Mouse (Mus musculus): Measurements from ENCODE around the gene Vps4b. TPM values are rescaled to one million over a fixed set of nuclear protein-coding genes. Genes with fewer than 3 reads are reported as not detected.

The Vps4b gene
- total and polyA plus RNA-seq, 2 experiments: 10.5 to 37.8 TPM

DNA sequence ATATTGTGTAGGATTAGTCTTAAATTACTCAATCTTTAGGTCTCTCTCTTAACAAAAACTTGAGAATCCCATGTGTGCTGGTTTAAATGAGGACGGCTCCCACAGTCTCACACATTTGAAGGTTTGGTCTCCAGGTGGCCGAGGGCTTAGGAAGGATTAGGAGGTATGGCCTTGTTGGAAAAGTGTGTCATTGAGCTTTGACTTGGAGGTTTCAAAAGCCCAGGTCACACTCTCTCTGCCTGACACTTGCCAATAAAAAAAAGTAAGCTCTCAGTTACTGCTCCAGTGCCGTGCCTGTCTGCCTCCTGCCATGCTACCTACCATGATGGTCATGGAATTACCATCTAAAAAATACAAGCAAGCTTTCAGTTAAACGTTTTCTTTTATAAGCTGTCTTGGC is 21.6 kb downstream of the Vps4b start:
- Histone ChIP-seq H3K4me1 (ENCODE audit: control insufficient read depth, insufficient read depth, low read length) (peaks cover 6% of the 10 kb centered on the region; the same call in 1 of the 2 replicates), H3K4me3 (ENCODE audit: insufficient read depth, low read depth, low read length) (no peak overlapping the region), H3K27ac (replicated peaks; ENCODE audit: insufficient read depth, low read depth, low read length) (peak overlapping the region; percentile 31; the same call in 1 of the 2 replicates), H3K9ac (ENCODE audit: low read depth, low read length) (no peak overlapping the region), H3K79me2 (ENCODE audit: control insufficient read depth, insufficient read depth, low read length) (no peaks in the 10 kb centered on the region), H3K36me3 (ENCODE audit: control insufficient read depth, insufficient read depth, low read length) (peaks cover 52% of the 10 kb centered on the region), H3K27me3 (ENCODE audit: control insufficient read depth, insufficient read depth, low read length) (no peaks in the 10 kb centered on the region)
- TF ChIP-seq POLR2A (IDR thresholded peaks at IDR 0.05; ENCODE audit: extremely low read depth, insufficient read depth, low read length): no peak
- TF ChIP-seq CTCF (IDR thresholded peaks at IDR 0.05; ENCODE audit: low read depth, low read length): no peak
- WGBS: 43% methylated on average over 4 of the region's 4 CpGs
- peak; percentile 89 for DNase-seq (ENCODE audit: extremely low read depth, low read depth, low spot score)

DNA sequence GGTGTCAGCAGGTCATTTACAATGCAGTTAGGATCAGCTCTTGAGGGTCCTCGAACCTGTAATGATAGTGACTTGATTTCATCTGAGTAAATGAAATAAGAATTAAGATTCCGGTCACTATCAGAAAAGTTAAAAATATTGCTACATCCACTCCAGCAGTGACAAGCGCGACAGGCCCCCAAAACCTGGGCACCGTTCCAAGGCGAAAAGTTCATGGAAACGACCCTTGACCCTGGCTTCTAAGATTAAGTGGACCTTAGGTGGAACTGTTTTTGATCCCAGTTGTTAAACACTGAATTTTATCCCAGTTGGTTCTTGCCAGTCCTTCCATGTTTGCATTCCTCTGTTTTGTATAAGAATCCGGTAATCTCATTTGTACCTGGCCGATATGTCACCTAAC is 22.4 kb downstream of the Vps4b start:
- Histone ChIP-seq H3K79me2 (ENCODE audit: control insufficient read depth, insufficient read depth, low read length) (no peaks in the 10 kb centered on the region), H3K27ac (replicated peaks; ENCODE audit: insufficient read depth, low read depth, low read length) (peak overlapping the region; percentile 42; the same call in 1 of the 2 replicates), H3K4me1 (ENCODE audit: control insufficient read depth, insufficient read depth, low read length) (peaks cover 6% of the 10 kb centered on the region; the same call in 1 of the 2 replicates), H3K9ac (ENCODE audit: low read depth, low read length) (no peak overlapping the region), H3K4me3 (ENCODE audit: insufficient read depth, low read depth, low read length) (no peak overlapping the region), H3K36me3 (ENCODE audit: control insufficient read depth, insufficient read depth, low read length) (peaks cover 49% of the 10 kb centered on the region), H3K27me3 (ENCODE audit: control insufficient read depth, insufficient read depth, low read length) (no peaks in the 10 kb centered on the region)
- whole genome bisulfite sequencing: 19% methylated on average over 9 of the region's 9 CpGs
- DNase-seq (ENCODE audit: extremely low read depth, low read depth, low spot score): peak; percentile 86
- TF ChIP-seq CTCF (IDR thresholded peaks at IDR 0.05; ENCODE audit: low read depth, low read length) (no peak), POLR2A (IDR thresholded peaks at IDR 0.05; ENCODE audit: extremely low read depth, insufficient read depth, low read length) (no peak)

DNA sequence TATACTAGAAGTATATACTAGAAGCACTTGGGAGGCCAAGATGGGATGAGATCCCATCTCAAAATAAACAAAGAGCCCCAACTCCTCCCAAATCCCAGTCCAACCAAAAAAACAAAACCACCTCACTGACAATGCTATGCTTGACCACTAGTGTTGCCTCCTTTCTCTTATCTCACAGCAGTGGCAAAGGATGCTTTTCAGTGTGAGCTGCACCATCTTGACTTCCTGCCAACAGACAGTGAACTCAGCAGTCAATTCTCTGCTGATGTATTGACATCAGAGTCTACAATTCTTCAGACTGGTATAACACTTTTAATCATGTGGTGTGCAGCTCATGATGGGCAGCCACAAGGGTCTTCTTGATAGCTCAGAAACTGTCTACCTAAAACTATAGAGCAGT is 27.8 kb downstream of the Vps4b start:
- TF ChIP-seq CTCF (IDR thresholded peaks at IDR 0.05; ENCODE audit: low read depth, low read length): no peak
- no peak for TF ChIP-seq POLR2A (IDR thresholded peaks at IDR 0.05; ENCODE audit: extremely low read depth, insufficient read depth, low read length)
- Histone ChIP-seq H3K9ac (ENCODE audit: low read depth, low read length) (no peak overlapping the region), H3K79me2 (ENCODE audit: control insufficient read depth, insufficient read depth, low read length) (no peaks in the 10 kb centered on the region), H3K36me3 (ENCODE audit: control insufficient read depth, insufficient read depth, low read length) (peaks cover 38% of the 10 kb centered on the region), H3K4me3 (ENCODE audit: insufficient read depth, low read depth, low read length) (no peak overlapping the region), H3K27ac (replicated peaks; ENCODE audit: insufficient read depth, low read depth, low read length) (no peak overlapping the region), H3K4me1 (ENCODE audit: control insufficient read depth, insufficient read depth, low read length) (peaks cover 1% of the 10 kb centered on the region; the same call in 1 of the 2 replicates), H3K27me3 (ENCODE audit: control insufficient read depth, insufficient read depth, low read length) (no peaks in the 10 kb centered on the region)
- no peak for DNase-seq (ENCODE audit: extremely low read depth, low read depth, low spot score)

DNA sequence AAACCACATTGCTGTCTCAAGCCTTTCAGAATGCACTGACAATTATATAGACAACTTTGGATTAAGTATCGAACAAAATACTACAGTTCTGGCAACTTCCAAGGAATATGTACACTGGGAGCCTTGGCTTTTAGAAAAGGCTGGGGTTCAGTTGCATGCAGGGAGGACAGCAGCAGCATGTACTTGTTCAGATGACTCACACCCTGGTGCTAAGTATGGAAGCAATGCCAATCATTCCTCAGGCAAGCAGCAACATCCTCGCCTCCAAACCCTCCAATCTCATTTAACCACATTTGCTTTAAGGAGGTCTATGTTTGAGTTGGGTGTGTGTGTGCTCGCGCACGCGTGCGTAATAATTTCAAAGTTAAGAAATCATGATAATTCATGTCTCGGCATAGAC is 30.8 kb downstream of the Vps4b start:
- Histone ChIP-seq H3K27ac (replicated peaks; ENCODE audit: insufficient read depth, low read depth, low read length) (no peak overlapping the region), H3K9ac (ENCODE audit: low read depth, low read length) (no peak overlapping the region), H3K36me3 (ENCODE audit: control insufficient read depth, insufficient read depth, low read length) (peaks cover 20% of the 10 kb centered on the region), H3K4me3 (ENCODE audit: insufficient read depth, low read depth, low read length) (no peak overlapping the region), H3K79me2 (ENCODE audit: control insufficient read depth, insufficient read depth, low read length) (no peaks in the 10 kb centered on the region), H3K4me1 (ENCODE audit: control insufficient read depth, insufficient read depth, low read length) (peaks cover 5% of the 10 kb centered on the region; the same call in 1 of the 2 replicates), H3K27me3 (ENCODE audit: control insufficient read depth, insufficient read depth, low read length) (no peaks in the 10 kb centered on the region)
- TF ChIP-seq CTCF (IDR thresholded peaks at IDR 0.05; ENCODE audit: low read depth, low read length) (no peak), POLR2A (IDR thresholded peaks at IDR 0.05; ENCODE audit: extremely low read depth, insufficient read depth, low read length) (no peak)
- 97% methylated on average over 8 of the region's 8 CpGs for WGBS
- DNase-seq (ENCODE audit: extremely low read depth, low read depth, low spot score): no peak

DNA sequence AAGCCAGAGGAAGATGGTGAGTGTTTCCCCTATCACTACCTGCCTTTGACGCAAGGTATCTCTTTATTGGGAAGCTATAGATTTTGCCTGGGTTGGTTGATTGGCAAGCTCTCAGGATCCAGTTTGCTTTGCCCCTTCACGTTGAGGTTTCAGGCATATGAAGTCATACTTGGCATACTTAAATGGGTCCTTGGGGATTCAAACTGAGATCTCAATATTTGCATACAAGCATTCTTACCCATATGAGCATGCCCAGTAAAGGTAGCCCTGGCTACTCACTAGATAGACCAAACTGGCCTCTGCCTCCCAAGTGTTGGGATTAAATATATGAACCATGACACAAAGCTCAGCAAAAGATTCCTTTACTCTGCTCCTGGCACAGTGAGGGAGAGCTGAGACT is 31.7 kb downstream of the Vps4b start:
- no peak for DNase-seq (ENCODE audit: extremely low read depth, low read depth, low spot score)
- WGBS: 65% methylated on average over 2 of the region's 2 CpGs
- Histone ChIP-seq H3K27me3 (ENCODE audit: control insufficient read depth, insufficient read depth, low read length) (no peaks in the 10 kb centered on the region), H3K36me3 (ENCODE audit: control insufficient read depth, insufficient read depth, low read length) (peaks cover 13% of the 10 kb centered on the region), H3K27ac (replicated peaks; ENCODE audit: insufficient read depth, low read depth, low read length) (no peak overlapping the region), H3K4me3 (ENCODE audit: insufficient read depth, low read depth, low read length) (no peak overlapping the region), H3K79me2 (ENCODE audit: control insufficient read depth, insufficient read depth, low read length) (no peaks in the 10 kb centered on the region), H3K4me1 (ENCODE audit: control insufficient read depth, insufficient read depth, low read length) (peaks cover 7% of the 10 kb centered on the region), H3K9ac (ENCODE audit: low read depth, low read length) (no peak overlapping the region)
- TF ChIP-seq CTCF (IDR thresholded peaks at IDR 0.05; ENCODE audit: low read depth, low read length) (no peak), POLR2A (IDR thresholded peaks at IDR 0.05; ENCODE audit: extremely low read depth, insufficient read depth, low read length) (no peak)

DNA sequence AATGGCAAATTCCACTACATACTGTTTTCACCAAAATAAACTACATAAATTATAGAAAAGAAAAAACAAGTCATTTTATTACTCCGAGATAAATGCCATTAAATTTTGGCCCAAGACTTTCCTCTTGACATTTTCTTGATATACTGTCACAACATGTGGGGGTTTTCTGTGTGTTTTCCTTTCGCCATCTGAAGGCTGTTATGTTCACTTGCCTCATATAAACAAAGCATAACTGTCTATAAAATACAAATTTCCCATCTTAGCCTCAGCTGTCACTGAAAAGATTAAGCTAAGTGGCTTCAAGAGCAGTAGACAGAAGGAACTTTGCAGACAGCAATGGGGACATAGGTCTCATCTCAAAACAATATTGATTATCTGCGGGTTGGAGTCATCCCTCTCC is 32.2 kb downstream of the Vps4b start:
- 84% methylated on average over 3 of the region's 3 CpGs for WGBS

More for the DNA sequence above, 32.2 kb downstream of the Vps4b start:
- Histone ChIP-seq H3K79me2 (ENCODE audit: control insufficient read depth, insufficient read depth, low read length) (no peaks in the 10 kb centered on the region), H3K36me3 (ENCODE audit: control insufficient read depth, insufficient read depth, low read length) (peaks cover 13% of the 10 kb centered on the region), H3K4me1 (ENCODE audit: control insufficient read depth, insufficient read depth, low read length) (peaks cover 7% of the 10 kb centered on the region), H3K4me3 (ENCODE audit: insufficient read depth, low read depth, low read length) (no peak overlapping the region), H3K27ac (replicated peaks; ENCODE audit: insufficient read depth, low read depth, low read length) (no peak overlapping the region), H3K9ac (ENCODE audit: low read depth, low read length) (no peak overlapping the region), H3K27me3 (ENCODE audit: control insufficient read depth, insufficient read depth, low read length) (no peaks in the 10 kb centered on the region)
- TF ChIP-seq CTCF (IDR thresholded peaks at IDR 0.05; ENCODE audit: low read depth, low read length) (no peak), POLR2A (IDR thresholded peaks at IDR 0.05; ENCODE audit: extremely low read depth, insufficient read depth, low read length) (no peak)
- DNase-seq (ENCODE audit: extremely low read depth, low read depth, low spot score): no peak
